ENCODE assay signal across 10 mouse cellular contexts in genomic region chr9:46272070-46272469, GRCm38 (mm10). TPM values are rescaled to one million over a fixed set of nuclear protein-coding genes. Genes with fewer than 3 reads are reported as not detected.
DNase-seq lines count a peak whose midpoint lies in the region; ATAC-seq and TF ChIP-seq lines count a peak whose summit lies in the region.
"Had no signal": no experiment of that assay in that cellular context is flagged by ENCODE, and none has a peak within 500 bp of the region (broad histone marks: within the 10 kb centered on the region; RNA-seq: fewer than 3 reads in every experiment).

No protein-coding gene starts in this region.

- peak overlapping the region; percentile 63; the same call in 1 of the 2 replicates for H3K4me2 ChIP-seq in lung, embryonic 16.5 days (ENCODE audit: low read depth, low read length)
- peak overlapping the region; percentile 90 for H3K4me2 ChIP-seq in limb, embryonic 13.5 days (replicated peaks)

- peaks cover 9% of the 10 kb centered on the region for H3K27me3 ChIP-seq in lung, embryonic 16.5 days (ENCODE audit: control insufficient read depth, insufficient read depth, low read depth, low read length)
- peaks cover 35% of the 10 kb centered on the region for H3K27me3 ChIP-seq in limb, embryonic 13.5 days

- no peaks in the 10 kb centered on the region for H3K9me3 ChIP-seq in lung, embryonic 16.5 days (ENCODE audit: control insufficient read depth, low read length)
- no peaks in the 10 kb centered on the region for H3K9me3 ChIP-seq in limb, embryonic 13.5 days

- H3K4me3 ChIP-seq in lung, embryonic 16.5 days (ENCODE audit: low read length), result no peak overlapping the region; the same call in 1 of the 2 replicates
- peak overlapping the region; percentile 36 for H3K4me3 ChIP-seq in bone marrow, adult 2 months (replicated peaks; ENCODE audit: control insufficient read depth, low read depth, low read length)
- H3K4me3 ChIP-seq in limb, embryonic 13.5 days, result peak overlapping the region; percentile 87

- DNase-seq in lung, postnatal 14 days, result no peak
- peak; percentile 18 for DNase-seq in thymus, postnatal 0 days (ENCODE audit: low spot score)
- DNase-seq in ovary, postnatal 10 days (ENCODE audit: low spot score), result no peak
- DNase-seq in ovary, postnatal 36 days (ENCODE audit: low spot score), result no peak
- DNase-seq: cerebellum, postnatal 10 days; gastrocnemius, postnatal 25 days; lung, postnatal 4 days had no signal

- H3K9ac ChIP-seq in lung, embryonic 16.5 days (ENCODE audit: low read length), result no peak overlapping the region
- no peak overlapping the region for H3K9ac ChIP-seq in limb, embryonic 13.5 days

- peaks cover 18% of the 10 kb centered on the region for H3K36me3 ChIP-seq in lung, embryonic 16.5 days (ENCODE audit: control insufficient read depth, insufficient read depth, low read length)
- H3K36me3 ChIP-seq in limb, embryonic 13.5 days, result peaks cover 28% of the 10 kb centered on the region

- H3K27ac ChIP-seq in lung, embryonic 16.5 days (ENCODE audit: low read length), result no peak overlapping the region
- no peak overlapping the region for H3K27ac ChIP-seq in bone marrow, adult 2 months (ENCODE audit: control insufficient read depth, insufficient read depth, low read depth, low read length, poor library complexity)
- no peak overlapping the region for H3K27ac ChIP-seq in limb, embryonic 13.5 days

- ATAC-seq in lung, embryonic 16.5 days (ENCODE audit: low read depth), result no peak
- ATAC-seq in limb, embryonic 13.5 days (ENCODE audit: low FRiP score, low read depth), result no peak

- H3K4me1 ChIP-seq in lung, embryonic 16.5 days (replicated peaks; ENCODE audit: control insufficient read depth, insufficient read depth, low read length), result peaks cover 6% of the 10 kb centered on the region
- peaks cover 2% of the 10 kb centered on the region; the same call in 1 of the 2 replicates for H3K4me1 ChIP-seq in bone marrow, adult 2 months (ENCODE audit: control insufficient read depth, insufficient read depth, low read length)
- peaks cover 20% of the 10 kb centered on the region for H3K4me1 ChIP-seq in limb, embryonic 13.5 days

- 74% methylated on average over 9 of the region's 9 CpGs for WGBS in lung, embryonic 16.5 days
- 36% methylated on average over 9 of the region's 9 CpGs for WGBS in bone marrow, adult 2 months
- 84% methylated on average over 9 of the region's 9 CpGs for WGBS in limb, embryonic 13.5 days

- TF ChIP-seq CTCF in bone marrow, adult 2 months (IDR thresholded peaks at IDR 0.05; ENCODE audit: control insufficient read depth, insufficient read depth, low read length), result no peak

- no peak for TF ChIP-seq POLR2A in bone marrow, adult 2 months (IDR thresholded peaks at IDR 0.05; ENCODE audit: borderline replicate concordance, control insufficient read depth, low read depth, low read length)

RNA-seq across cellular contexts. Expression of gene Zpr1, which starts 0.8 kb away (rescaled TPM):
- polyA plus RNA-seq in lung, embryonic 16.5 days (2015; fragmentation: Nextera tagmentation; extraction: Ambion mirVana), result 44.8 and 46.6 TPM in 2 replicates
- polyA plus RNA-seq in bone marrow, adult 2 months (2011; ENCODE audit: insufficient read depth, insufficient read length, low replicate concordance, missing spikeins), result 22.3 and 64.6 TPM in 2 replicates
- polyA plus RNA-seq in limb, embryonic 13.5 days (2015; fragmentation: Nextera tagmentation; extraction: Ambion mirVana), result 56.1 and 58.4 TPM in 2 replicates
- polyA plus RNA-seq in thymus, postnatal 0 days (2015; fragmentation: Nextera tagmentation; extraction: Ambion mirVana), result 54.9 and 58.3 TPM in 2 replicates

RNA-seq across cellular contexts. Expression of gene Apoa5, which starts 3.6 kb away (rescaled TPM):
- polyA plus RNA-seq in lung, embryonic 16.5 days (2015; fragmentation: Nextera tagmentation; extraction: Ambion mirVana), result not detected in 2 replicates
- 0.38 and 3.9 TPM in 2 replicates for polyA plus RNA-seq in bone marrow, adult 2 months (2011; ENCODE audit: insufficient read depth, insufficient read length, low replicate concordance, missing spikeins)
- polyA plus RNA-seq in limb, embryonic 13.5 days (2015; fragmentation: Nextera tagmentation; extraction: Ambion mirVana), result not detected in 2 replicates
- polyA plus RNA-seq in thymus, postnatal 0 days (2015; fragmentation: Nextera tagmentation; extraction: Ambion mirVana), result 0.18 and 0.30 TPM in 2 replicates

RNA-seq across cellular contexts. Expression of gene Bud13, which starts 10.7 kb away (rescaled TPM):
- polyA plus RNA-seq in lung, embryonic 16.5 days (2015; fragmentation: Nextera tagmentation; extraction: Ambion mirVana), result 23.3 and 26.8 TPM in 2 replicates
- polyA plus RNA-seq in bone marrow, adult 2 months (2011; ENCODE audit: insufficient read depth, insufficient read length, low replicate concordance, missing spikeins), result 13.4 and 15.3 TPM in 2 replicates
- polyA plus RNA-seq in limb, embryonic 13.5 days (2015; fragmentation: Nextera tagmentation; extraction: Ambion mirVana), result 30.1 and 30.2 TPM in 2 replicates
- 19.5 and 19.6 TPM in 2 replicates for polyA plus RNA-seq in thymus, postnatal 0 days (2015; fragmentation: Nextera tagmentation; extraction: Ambion mirVana)

RNA-seq across cellular contexts. Expression of gene Apoa4, which starts 31.6 kb away (rescaled TPM):
- polyA plus RNA-seq in lung, embryonic 16.5 days (2015; fragmentation: Nextera tagmentation; extraction: Ambion mirVana), result 0.14 TPM in 1 of 2 replicates, not detected in the other
- not detected in 2 replicates for polyA plus RNA-seq in bone marrow, adult 2 months (2011; ENCODE audit: insufficient read depth, insufficient read length, low replicate concordance, missing spikeins)
- polyA plus RNA-seq in limb, embryonic 13.5 days (2015; fragmentation: Nextera tagmentation; extraction: Ambion mirVana), result 0.38 and 1.9 TPM in 2 replicates
- 2.9 TPM in 2 replicates for polyA plus RNA-seq in thymus, postnatal 0 days (2015; fragmentation: Nextera tagmentation; extraction: Ambion mirVana)

RNA-seq across cellular contexts. Expression of gene Apoc3, which starts 36.6 kb away (rescaled TPM):
- polyA plus RNA-seq in lung, embryonic 16.5 days (2015; fragmentation: Nextera tagmentation; extraction: Ambion mirVana), result not detected in 2 replicates
- polyA plus RNA-seq in bone marrow, adult 2 months (2011; ENCODE audit: insufficient read depth, insufficient read length, low replicate concordance, missing spikeins), result 15.5 and 47.2 TPM in 2 replicates
- not detected in 2 replicates for polyA plus RNA-seq in limb, embryonic 13.5 days (2015; fragmentation: Nextera tagmentation; extraction: Ambion mirVana)
- 1.3 and 1.4 TPM in 2 replicates for polyA plus RNA-seq in thymus, postnatal 0 days (2015; fragmentation: Nextera tagmentation; extraction: Ambion mirVana)
